Mouse (Mus musculus) thymus, adult 2 months (tissue): Measurements from ENCODE around the gene Sp2.

Experiments used
- CTCF ChIP-seq: fragments of 200-500 bp; IDR thresholded peaks from 2 replicates; pipeline ENCODE4 v1.5.1; 2012; ENCODE audit warnings: mild to moderate bottlenecking, control low read depth, low read length, moderate library complexity, borderline replicate concordance; ENCODE audit not compliant: control insufficient read depth, poor library complexity, insufficient read depth; ENCODE audit errors: extremely low read depth
- POLR2A ChIP-seq: fragments of 200-500 bp; IDR thresholded peaks from 2 replicates; pipeline ENCODE4 v1.6.1; 2012; ENCODE audit warnings: mild to moderate bottlenecking, low read length, control low read depth, moderate library complexity; ENCODE audit not compliant: control insufficient read depth, poor library complexity, insufficient read depth; ENCODE audit errors: extremely low read depth

- TF ChIP-seq CTCF (no peak), POLR2A (no peak)
Measured at GRCm38 (mm10) chr11:96928691-96929090, 54.1 kb downstream of the Sp2 start.
